Mouse (Mus musculus): ENCODE measurements around the gene Acp7. TPM values are rescaled to one million over a fixed set of nuclear protein-coding genes. Genes with fewer than 3 reads are reported as not detected.
A peak's percentile ranks its signal among the peaks of the same experiment; 100 is the strongest.

The Acp7 gene
- total RNA-seq, 2 experiments from 2014 or later: 1.6 to 2.0 TPM

- no peak for DNase-seq (ENCODE audit: extremely low spot score in 1 of 2, low spot score in 1 of 2)
Observed at GRCm38 (mm10) chr7:28578543-28579053, 52.5 kb downstream of the Acp7 start.

- no peak for DNase-seq (ENCODE audit: extremely low spot score in 1 of 2, low spot score in 1 of 2)
Observed at GRCm38 (mm10) chr7:28577826-28578542, 53.1 kb downstream of the Acp7 start.

GRCm38 (mm10) chr7:28576271-28576914 lies 54.7 kb downstream of the Acp7 start:
- peak in 1 of 2 experiments; percentile 40 for DNase-seq (ENCODE audit: extremely low spot score in 1 of 2, low spot score in 1 of 2)

- DNase-seq (ENCODE audit: extremely low spot score in 1 of 2, low spot score in 1 of 2): peak; percentile 43 to 53
Observed at GRCm38 (mm10) chr7:28575597-28575996, 55.5 kb downstream of the Acp7 start.

GRCm38 (mm10) chr7:28573236-28573635 lies 57.9 kb downstream of the Acp7 start:
- DNase-seq (ENCODE audit: extremely low spot score in 1 of 2, low spot score in 1 of 2): no peak

- no peak for DNase-seq (ENCODE audit: extremely low spot score in 1 of 2, low spot score in 1 of 2)
Observed at GRCm38 (mm10) chr7:28572689-28573088, 58.4 kb downstream of the Acp7 start.

- DNase-seq (ENCODE audit: extremely low spot score in 1 of 2, low spot score in 1 of 2): no peak
Observed at GRCm38 (mm10) chr7:28570982-28571682, 60.0 kb downstream of the Acp7 start.

GRCm38 (mm10) chr7:28570291-28570981 lies 60.7 kb downstream of the Acp7 start:
- no peak for DNase-seq (ENCODE audit: extremely low spot score in 1 of 2, low spot score in 1 of 2)

- peak; percentile 56 to 75 for DNase-seq (ENCODE audit: extremely low spot score in 1 of 2, low spot score in 1 of 2)
Observed at GRCm38 (mm10) chr7:28568253-28568652, 62.9 kb downstream of the Acp7 start.

GRCm38 (mm10) chr7:28567539-28567938 lies 63.6 kb downstream of the Acp7 start:
- no peak for DNase-seq (ENCODE audit: extremely low spot score in 1 of 2, low spot score in 1 of 2)

GRCm38 (mm10) chr7:28565407-28565806 lies 65.7 kb downstream of the Acp7 start:
- no peak for DNase-seq (ENCODE audit: extremely low spot score in 1 of 2, low spot score in 1 of 2)

GRCm38 (mm10) chr7:28562951-28563350 lies 68.2 kb downstream of the Acp7 start:
- DNase-seq (ENCODE audit: extremely low spot score in 1 of 2, low spot score in 1 of 2): no peak

GRCm38 (mm10) chr7:28562371-28562770 lies 68.8 kb downstream of the Acp7 start:
- no peak for DNase-seq (ENCODE audit: extremely low spot score in 1 of 2, low spot score in 1 of 2)

- no peak for DNase-seq (ENCODE audit: extremely low spot score in 1 of 2, low spot score in 1 of 2)
Observed at GRCm38 (mm10) chr7:28561967-28562366, 69.2 kb downstream of the Acp7 start.

- no peak for DNase-seq (ENCODE audit: extremely low spot score in 1 of 2, low spot score in 1 of 2)
Observed at GRCm38 (mm10) chr7:28560856-28561255, 70.3 kb downstream of the Acp7 start.

GRCm38 (mm10) chr7:28558486-28558885 lies 72.6 kb downstream of the Acp7 start:
- no peak for DNase-seq (ENCODE audit: extremely low spot score in 1 of 2, low spot score in 1 of 2)

- no peak for DNase-seq (ENCODE audit: extremely low spot score in 1 of 2, low spot score in 1 of 2)
Observed at GRCm38 (mm10) chr7:28557708-28558107, 73.4 kb downstream of the Acp7 start.

Measured in layer of hippocampus, postnatal 25 days (tissue).